Mouse (Mus musculus) kidney, embryonic 16.5 days (tissue): ENCODE results near the gene Gm10912. TPM values are rescaled to one million over a fixed set of nuclear protein-coding genes. Genes with fewer than 3 reads are reported as not detected.
A peak's percentile ranks its signal among the peaks of the same experiment; 100 is the strongest.
"Not testable (repeated sequence)": the region's sequence is repeated elsewhere in the genome, so short reads cannot be mapped to it uniquely, and the experiment has no call there.

Source experiments
- ATAC-seq: fragments of 200-750 bp; cut with Nextera tagmentation; 2 replicates; pipeline ENCODE4 v1.8.0; 2017; ENCODE audit warnings: moderate TSS enrichment; ENCODE audit not compliant: low FRiP score, low TSS enrichment
- H3K27ac ChIP-seq: fragments of 300-500 bp; sonication (generic); 2 replicates; pipeline ENCODE4 v1.5.1; 2014; ENCODE audit warnings: low read length
- H3K27me3 ChIP-seq: fragments of 300-500 bp; sonication (generic); 2 replicates; pipeline ENCODE4 v1.6.1; 2014; ENCODE audit warnings: low read length, control low read depth, mixed read lengths; ENCODE audit not compliant: insufficient read depth
- H3K36me3 ChIP-seq: fragments of 300-500 bp; sonication (generic); 2 replicates; pipeline ENCODE4 v1.6.1; 2014; ENCODE audit warnings: low read length, control low read depth, mixed read lengths; ENCODE audit not compliant: insufficient read depth
- H3K4me1 ChIP-seq: fragments of 300-500 bp; sonication (generic); 2 replicates; pipeline ENCODE4 v1.6.1; 2014; ENCODE audit warnings: low read length, control low read depth, mixed read lengths; ENCODE audit not compliant: insufficient read depth
- H3K4me2 ChIP-seq: fragments of 300-500 bp; sonication (generic); replicated peaks from 2 replicates; pipeline ENCODE4 v1.6.1; 2014; ENCODE audit warnings: low read depth, low read length
- H3K4me3 ChIP-seq: fragments of 300-500 bp; sonication (generic); 2 replicates; pipeline ENCODE4 v1.5.1; 2014; ENCODE audit warnings: mild to moderate bottlenecking, low read length
- H3K9ac ChIP-seq: fragments of 300-500 bp; sonication (generic); replicated peaks from 2 replicates; pipeline ENCODE4 v1.6.1; 2014; ENCODE audit warnings: low read length
- H3K9me3 ChIP-seq: fragments of 300-500 bp; sonication (generic); 2 replicates; pipeline ENCODE4 v1.6.1; 2016; ENCODE audit warnings: low read length, control low read depth
- WGBS: fragments of 180-500 bp; shearing (Covaris S2); extraction: QIAGEN DNeasy Blood & Tissue Kit; methylation state at CpG from one replicate; pipeline ENCODE4 v1.1.7; 2014; 5-methylcytosine and 5-hydroxymethylcytosine counted together
- polyA plus RNA-seq: library from polyadenylated mRNA; unstranded; fragments of >200 nt; fragmentation: Nextera tagmentation; extraction: Ambion mirVana; gene quantifications from 2 replicates; pipeline ENCODE4 v1.2.1, GENCODE M21; 2015

Gm10912 gene
- polyA plus RNA-seq, 1 experiment from 2014 or later = not detected

- Histone ChIP-seq H3K9me3 (no peaks in the 10 kb centered on the region), H3K4me2 (no peak overlapping the region), H3K27ac (no peak overlapping the region), H3K4me1 (peaks cover 7% of the 10 kb centered on the region; the same call in 1 of the 2 replicates), H3K36me3 (no peaks in the 10 kb centered on the region), H3K4me3 (no peak overlapping the region), H3K9ac (no peak overlapping the region), H3K27me3 (no peaks in the 10 kb centered on the region)
- 69% methylated on average over 2 of the region's 2 CpGs for WGBS
- ATAC-seq = no peak
These were observed 27.7 kb downstream of the Gm10912 start for GRCm38 (mm10) chr2:104093305-104093704.

GRCm38 (mm10) chr2:104095741-104096213, 30.2 kb downstream of the Gm10912 start, which contains the start of gene Cd59a:
Gene Cd59a, plus strand, starts transcription at chr2:104095801.
- Histone ChIP-seq H3K4me3 (peak within 1 kb of the TSS; percentile 64), H3K4me2 (peak within 1 kb of the TSS; percentile 82), H3K4me1 (peaks cover 12% of the 10 kb centered on the region; the same call in 1 of the 2 replicates), H3K9ac (peak within 1 kb of the TSS; percentile 79), H3K9me3 (no peaks in the 10 kb centered on the region), H3K27me3 (no peaks in the 10 kb centered on the region), H3K27ac (peak within 1 kb of the TSS; percentile 91), H3K36me3 (no peaks in the 10 kb centered on the region)
- WGBS = 2% methylated on average over 15 of the region's 15 CpGs
- peak; percentile 96 for ATAC-seq

GRCm38 (mm10) chr2:104096256-104096655, 30.6 kb downstream of the Gm10912 start:
- H3K9ac ChIP-seq = peak overlapping the region; percentile 79
- H3K27me3 ChIP-seq = no peaks in the 10 kb centered on the region
- WGBS = 27% methylated on average over 10 of the region's 10 CpGs
- H3K4me1 ChIP-seq = peaks cover 12% of the 10 kb centered on the region; the same call in 1 of the 2 replicates
- no peak; the same call in 1 of the 2 replicates for ATAC-seq
- peak overlapping the region; percentile 64 for H3K4me3 ChIP-seq
- no peaks in the 10 kb centered on the region for H3K9me3 ChIP-seq
- peak overlapping the region; percentile 82 for H3K4me2 ChIP-seq
- H3K27ac ChIP-seq = peak overlapping the region; percentile 91
- no peaks in the 10 kb centered on the region for H3K36me3 ChIP-seq

DNA sequence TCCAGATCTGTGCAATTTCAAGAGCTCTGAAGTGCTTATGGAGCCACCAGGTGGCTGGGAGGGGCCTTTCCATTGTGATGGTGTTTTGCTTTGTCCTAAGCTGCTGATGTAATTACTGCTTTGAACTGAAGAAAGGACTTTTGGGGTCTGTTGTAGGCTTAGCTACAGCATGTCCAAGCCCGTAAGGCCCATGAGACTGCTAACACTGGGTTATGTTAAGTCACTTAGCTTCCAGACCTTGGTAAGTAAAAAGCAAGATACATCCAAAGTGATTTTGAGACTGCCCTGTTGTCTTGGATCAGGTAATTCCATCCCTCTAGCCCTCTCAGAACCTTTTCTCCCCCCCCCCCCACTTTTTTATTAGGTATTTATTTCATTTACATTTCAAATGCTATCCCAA, 31.2 kb downstream of the Gm10912 start:
- not testable (repeated sequence) for H3K9ac ChIP-seq, H3K27ac ChIP-seq, H3K9me3 ChIP-seq, H3K36me3 ChIP-seq, H3K27me3 ChIP-seq, H3K4me3 ChIP-seq, ATAC-seq
- WGBS = 85% methylated on average over 1 of the region's 1 CpGs
- Histone ChIP-seq H3K4me1 (peaks cover 12% of the 10 kb centered on the region; the same call in 1 of the 2 replicates), H3K4me2 (peak overlapping the region; percentile 82)

DNA sequence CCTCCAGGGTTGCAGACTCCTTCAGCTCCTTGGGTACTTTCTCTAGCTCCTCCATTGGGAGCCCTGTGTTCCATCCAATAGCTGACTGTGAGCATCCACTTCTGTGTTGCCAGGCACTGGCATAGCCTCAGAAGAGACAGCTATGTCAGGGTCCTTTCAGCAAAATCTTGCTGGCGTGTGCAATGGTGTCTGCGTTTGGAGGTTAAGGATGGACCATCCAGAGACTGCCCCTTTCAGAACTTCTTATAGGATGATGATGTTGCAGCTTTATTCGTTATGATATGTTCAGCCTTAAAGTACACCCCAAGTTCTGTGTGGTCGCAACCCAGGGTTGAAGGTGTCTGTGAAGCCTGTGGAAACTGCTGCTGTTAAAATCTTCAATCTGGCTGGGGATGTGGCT, 31.8 kb downstream of the Gm10912 start:
- not testable (repeated sequence) for H3K27me3 ChIP-seq, H3K36me3 ChIP-seq, H3K4me2 ChIP-seq, H3K9me3 ChIP-seq, H3K4me3 ChIP-seq, H3K27ac ChIP-seq, H3K9ac ChIP-seq, ATAC-seq
- 93% methylated on average over 4 of the region's 4 CpGs for whole genome bisulfite sequencing
- H3K4me1 ChIP-seq = peaks cover 12% of the 10 kb centered on the region; the same call in 1 of the 2 replicates

GRCm38 (mm10) chr2:104098529-104099230, 33.1 kb downstream of the Gm10912 start:
- no peak overlapping the region for H3K4me2 ChIP-seq
- H3K9me3 ChIP-seq = no peaks in the 10 kb centered on the region
- no peaks in the 10 kb centered on the region for H3K27me3 ChIP-seq
- no peak overlapping the region for H3K4me3 ChIP-seq
- no peak overlapping the region for H3K27ac ChIP-seq
- no peak for ATAC-seq
- WGBS = 32% methylated on average over 3 of the region's 3 CpGs
- H3K36me3 ChIP-seq = no peaks in the 10 kb centered on the region
- H3K9ac ChIP-seq = no peak overlapping the region
- H3K4me1 ChIP-seq = peaks cover 12% of the 10 kb centered on the region; the same call in 1 of the 2 replicates

- Histone ChIP-seq H3K9me3 (no peaks in the 10 kb centered on the region), H3K9ac (no peak overlapping the region), H3K27ac (no peak overlapping the region), H3K4me2 (no peak overlapping the region), H3K4me3 (no peak overlapping the region), H3K36me3 (no peaks in the 10 kb centered on the region), H3K4me1 (peaks cover 12% of the 10 kb centered on the region; the same call in 1 of the 2 replicates), H3K27me3 (no peaks in the 10 kb centered on the region)
- ATAC-seq = no peak
- 95% methylated on average over 2 of the region's 2 CpGs for WGBS
These were observed 33.6 kb downstream of the Gm10912 start for GRCm38 (mm10) chr2:104099231-104099585.

GRCm38 (mm10) chr2:104099946-104100345, 34.3 kb downstream of the Gm10912 start:
- ATAC-seq = no peak
- Histone ChIP-seq H3K27ac (no peak overlapping the region), H3K36me3 (no peaks in the 10 kb centered on the region), H3K9ac (no peak overlapping the region), H3K4me3 (no peak overlapping the region), H3K9me3 (no peaks in the 10 kb centered on the region), H3K4me1 (peaks cover 12% of the 10 kb centered on the region; the same call in 1 of the 2 replicates), H3K27me3 (no peaks in the 10 kb centered on the region), H3K4me2 (no peak overlapping the region)
- WGBS = 67% methylated on average over 1 of the region's 1 CpGs

DNA sequence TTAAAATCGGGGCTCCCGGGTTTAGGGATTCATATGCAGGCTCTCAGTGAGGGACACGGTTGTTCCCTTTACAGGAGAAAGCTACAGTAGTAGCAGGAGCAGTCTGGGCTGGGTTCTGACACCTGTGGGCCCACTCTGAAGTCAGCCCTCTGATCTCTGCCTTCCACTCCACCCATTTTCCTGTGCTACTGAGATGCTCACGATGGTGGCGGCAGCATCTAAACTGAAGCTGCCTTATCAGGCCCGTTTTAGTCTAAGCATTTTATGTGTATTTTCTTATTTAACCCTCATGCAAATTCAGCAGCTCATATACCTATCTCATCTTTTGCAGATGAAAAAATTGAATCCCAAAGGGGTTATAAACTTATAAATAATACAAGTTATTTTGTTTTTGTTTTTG, 39.2 kb downstream of the Gm10912 start:
- ATAC-seq = no peak
- H3K9me3 ChIP-seq = no peaks in the 10 kb centered on the region
- no peak overlapping the region for H3K27ac ChIP-seq
- no peak overlapping the region for H3K9ac ChIP-seq
- whole genome bisulfite sequencing = 80% methylated on average over 6 of the region's 6 CpGs
- no peaks in the 10 kb centered on the region for H3K27me3 ChIP-seq
- H3K4me2 ChIP-seq = no peak overlapping the region
- no peaks in the 10 kb centered on the region for H3K36me3 ChIP-seq
- H3K4me3 ChIP-seq = no peak overlapping the region
- 0 out of 2 replicates have a peak, but pooled peaks cover 2% of the 10 kb centered on the region for H3K4me1 ChIP-seq

GRCm38 (mm10) chr2:104109021-104109420, 43.4 kb downstream of the Gm10912 start:
- ATAC-seq, H3K36me3 ChIP-seq, H3K4me3 ChIP-seq, H3K4me2 ChIP-seq, H3K9me3 ChIP-seq, H3K4me1 ChIP-seq, H3K27me3 ChIP-seq, H3K9ac ChIP-seq, H3K27ac ChIP-seq: not testable (repeated sequence)
- 86% methylated on average over 2 of the region's 2 CpGs for WGBS
